Mouse (Mus musculus) right cerebral cortex, postnatal 10 days (tissue): ENCODE data around the gene Spef2.
"Not testable (repeated sequence)": the region's sequence is repeated elsewhere in the genome, so short reads cannot be mapped to it uniquely, and the experiment has no call there.

Source experiments
- DNase-seq, 2 experiments: peaks; one replicate each; pipeline ENCODE4 v3.0.0; 2021; ENCODE audit warnings: low spot score in 2 of 2

Gene Spef2

GRCm38 (mm10) chr15:9748359-9749102, at the start of gene Spef2:
TSS of gene Spef2 (minus strand) at chr15:9748868.
- DNase-seq, result peak; percentile 75 to 80

- no peak for DNase-seq
These were observed 45.5 kb upstream of the Spef2 start for GRCm38 (mm10) chr15:9794131-9794530.

DNA sequence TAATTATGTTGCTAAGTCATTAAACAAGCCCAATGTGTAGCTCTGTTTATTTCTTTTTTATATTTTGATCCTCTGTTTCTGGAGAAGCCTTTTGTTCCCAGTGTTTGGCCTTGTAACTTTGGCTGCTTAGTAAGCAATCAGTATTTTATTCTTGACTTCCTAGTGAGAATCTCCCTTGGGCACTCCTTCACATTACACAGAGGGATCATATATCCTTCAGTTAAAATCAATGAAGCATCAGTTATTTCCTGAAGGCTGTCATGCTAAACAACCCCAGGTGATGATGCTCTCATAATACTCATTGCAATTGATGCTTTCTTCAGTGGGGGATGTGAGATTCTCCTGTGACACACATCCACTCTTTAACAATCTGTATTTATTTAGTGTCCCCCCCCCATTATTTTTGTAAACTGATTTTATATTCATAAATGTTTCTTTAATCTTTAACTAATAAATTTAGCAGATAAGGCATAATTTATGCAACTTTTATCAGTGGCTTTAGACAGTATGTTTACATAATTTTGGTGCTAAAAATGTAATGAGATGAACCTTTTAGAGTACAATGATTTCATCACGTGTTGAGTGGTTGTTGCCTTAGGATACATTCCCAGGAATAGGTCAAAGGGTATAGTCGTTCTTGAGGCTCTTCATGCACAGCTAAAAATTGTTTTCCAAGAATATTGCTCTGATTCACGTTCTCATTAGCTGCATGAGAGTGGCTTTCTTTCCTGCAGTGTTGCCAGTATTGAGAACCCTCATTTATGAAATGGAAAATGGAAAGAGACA, 39.8 kb upstream of the Spef2 start:
- DNase-seq, result no peak

- DNase-seq, result not testable (repeated sequence)
These were observed 25.8 kb upstream of the Spef2 start for GRCm38 (mm10) chr15:9774222-9775142.

GRCm38 (mm10) chr15:9768184-9768918, 19.7 kb upstream of the Spef2 start:
- DNase-seq, result no peak

DNA sequence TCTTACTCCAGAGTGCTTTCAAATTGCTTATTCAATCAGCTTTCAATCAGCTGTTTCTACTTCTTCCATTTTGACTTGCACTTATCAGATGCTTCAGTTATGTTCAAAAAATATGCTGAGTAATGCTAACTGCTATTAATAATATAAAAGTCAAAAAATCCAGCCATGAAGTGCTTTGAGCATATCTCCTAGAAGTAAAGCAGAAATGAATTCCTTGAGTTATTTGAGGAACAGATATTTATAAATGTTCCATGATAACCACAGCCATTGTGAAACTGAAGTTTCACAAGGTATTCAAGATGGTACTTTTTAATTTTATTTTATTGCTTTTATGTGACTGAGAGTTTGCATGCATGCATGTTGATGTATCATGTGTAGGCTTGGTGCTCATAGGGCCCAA, 18.4 kb upstream of the Spef2 start:
- no peak for DNase-seq

DNA sequence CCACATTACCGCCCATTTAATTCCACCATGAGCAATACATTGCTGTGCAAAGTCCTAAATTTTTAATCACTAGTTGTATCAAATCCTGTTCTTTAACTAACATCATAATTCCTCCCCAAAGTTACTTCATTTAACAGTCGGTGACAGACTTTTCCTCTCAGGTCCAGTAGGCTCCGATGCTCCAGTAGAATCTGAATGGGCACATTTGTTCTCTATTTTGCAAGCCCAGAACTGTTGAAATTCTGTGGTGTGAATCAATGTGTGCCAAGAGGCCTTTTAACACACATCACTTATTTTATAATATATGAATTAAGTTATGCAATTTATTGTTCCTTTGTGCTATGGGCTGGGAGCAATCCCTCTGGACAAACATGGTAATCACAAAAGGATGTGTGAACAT, 2.3 kb upstream of the Spef2 start:
- no peak for DNase-seq

DNA sequence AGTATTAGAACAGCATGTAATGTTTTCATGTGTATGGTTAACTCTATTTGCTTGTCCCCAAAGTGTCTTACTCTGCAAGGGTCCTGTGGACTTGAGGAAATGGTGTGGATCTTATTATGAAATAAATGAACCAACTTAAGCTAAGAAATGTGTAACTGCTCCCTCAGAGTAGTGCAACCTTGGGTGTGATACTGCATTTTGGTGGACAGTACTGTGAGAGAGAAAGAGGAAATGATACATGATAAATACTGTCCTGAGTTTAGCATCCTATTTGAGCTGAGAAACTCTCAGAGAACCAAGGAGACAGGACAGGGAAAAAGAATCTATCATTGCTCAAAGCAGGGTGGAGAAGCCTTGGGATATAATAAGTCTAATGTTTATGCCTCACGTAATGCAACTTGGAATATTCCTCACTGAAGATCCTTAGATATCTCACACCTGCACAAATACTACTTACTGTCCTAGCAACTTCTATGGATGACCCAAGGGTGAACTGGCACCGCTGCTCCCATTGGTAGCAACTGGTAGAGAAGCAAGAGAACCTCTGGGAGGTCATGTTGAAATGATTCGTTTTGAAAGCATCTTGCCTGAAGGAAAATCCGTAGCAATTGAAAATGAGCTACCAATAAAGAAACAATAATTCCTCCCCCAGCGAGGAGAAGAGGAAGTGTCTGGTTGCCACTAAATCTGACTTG, 1.1 kb downstream of the Spef2 start:
- no peak for DNase-seq

DNA sequence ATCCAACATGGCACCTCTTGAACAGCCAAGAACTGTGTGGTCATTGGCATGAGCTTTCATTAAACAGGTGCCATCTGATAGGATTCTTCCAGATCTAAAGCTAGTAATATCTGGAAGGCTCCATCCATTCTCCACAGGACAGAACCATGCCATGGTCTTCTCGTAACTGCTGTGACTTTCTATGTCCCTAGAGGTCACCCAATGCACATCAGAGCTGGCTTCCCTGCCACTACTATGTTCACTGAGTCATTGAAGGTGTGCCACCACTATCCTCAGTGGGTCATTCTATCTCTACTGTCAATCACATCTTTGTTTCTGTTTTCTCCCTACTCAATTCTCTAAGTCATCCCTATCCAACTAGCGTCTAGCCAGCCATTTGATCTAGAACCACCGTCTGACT, 6.5 kb downstream of the Spef2 start:
- DNase-seq, result no peak

DNA sequence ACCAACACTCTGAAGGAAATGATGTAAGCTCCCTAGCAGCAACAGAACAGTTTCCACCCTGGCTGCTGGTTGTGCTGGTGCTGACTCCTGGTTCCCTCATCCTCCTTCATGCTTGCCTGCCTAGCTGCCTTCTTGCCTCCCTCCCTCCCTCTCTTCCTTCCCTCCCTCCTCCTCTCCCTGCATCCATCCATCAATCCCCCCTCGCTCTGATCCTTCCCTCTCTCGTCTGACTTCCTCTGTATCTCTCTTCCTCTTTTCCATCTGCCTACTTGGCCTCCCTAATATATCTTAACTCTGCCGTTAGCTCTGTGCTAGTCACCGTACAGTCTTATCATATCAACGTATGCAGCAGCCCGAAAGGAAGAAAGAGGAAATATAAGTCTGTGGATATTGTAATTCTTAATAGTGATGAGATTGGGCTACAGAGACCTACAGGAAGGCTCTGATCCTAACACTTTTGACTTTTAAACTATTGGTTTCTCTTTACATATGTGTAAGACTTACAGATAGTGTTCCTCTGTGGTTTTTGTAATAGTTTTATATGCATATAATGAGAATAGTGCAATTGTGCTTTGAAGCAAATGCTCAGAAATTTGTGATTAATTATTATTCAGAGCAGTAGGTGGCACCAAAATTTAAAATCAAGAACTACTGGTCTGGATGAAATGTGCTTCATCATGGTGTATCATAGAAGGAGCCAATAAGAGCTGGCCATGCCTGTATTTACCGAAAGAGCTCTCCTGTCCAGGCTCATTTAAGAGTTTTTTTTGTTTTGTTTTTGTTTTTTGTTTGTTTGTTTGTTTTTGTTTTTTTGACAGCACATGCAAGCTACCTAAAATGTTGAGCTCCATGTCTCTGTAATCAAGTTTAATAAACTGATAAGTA, 33.9 kb downstream of the Spef2 start:
- DNase-seq, result no peak

- peak in 1 of 2 experiments; percentile 24 for DNase-seq
These were observed 35.0 kb downstream of the Spef2 start for GRCm38 (mm10) chr15:9713707-9714106.

DNA sequence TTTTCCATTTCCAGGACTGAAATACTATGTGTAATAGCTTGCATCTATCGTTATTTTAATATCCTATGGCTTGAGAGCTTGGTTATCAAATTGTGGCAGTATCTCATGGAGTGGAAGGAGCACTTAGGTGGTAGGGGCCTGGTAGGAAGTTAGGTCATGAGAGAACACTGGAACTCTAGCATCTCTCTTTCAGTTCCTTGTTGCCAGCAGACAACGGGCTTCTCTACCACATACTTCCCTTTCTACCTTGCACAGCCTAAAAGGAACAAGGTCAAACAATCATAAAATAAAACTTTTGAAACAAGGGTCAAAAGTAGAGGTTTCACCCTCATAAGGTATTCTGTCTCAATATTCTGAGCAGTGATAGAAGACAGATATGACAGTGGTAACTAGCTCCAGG, 38.3 kb downstream of the Spef2 start:
- no peak for DNase-seq

- no peak for DNase-seq
These were observed 42.7 kb downstream of the Spef2 start for GRCm38 (mm10) chr15:9705830-9706450.

DNA sequence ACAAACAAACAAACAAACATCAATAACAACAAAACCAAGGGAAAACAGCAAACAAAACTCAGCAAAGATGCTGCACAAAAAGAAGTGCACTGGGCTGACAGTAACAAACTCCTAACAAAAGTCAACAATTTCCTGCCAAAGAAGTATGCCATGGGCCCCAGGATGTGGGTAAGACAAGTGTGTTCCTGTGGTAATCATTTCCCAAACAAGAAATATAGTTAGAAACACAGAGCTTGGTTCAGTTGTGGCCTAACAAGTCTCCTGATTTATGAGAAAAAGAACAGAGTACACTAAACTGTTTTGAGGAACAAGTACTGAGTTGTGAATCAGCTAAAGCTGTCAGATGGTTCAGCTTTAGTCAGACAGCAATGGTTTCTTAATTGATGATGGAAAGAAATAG, 46.8 kb downstream of the Spef2 start:
- DNase-seq, result no peak

GRCm38 (mm10) chr15:9691721-9692120, 56.9 kb downstream of the Spef2 start:
- DNase-seq, result no peak

- no peak for DNase-seq
These were observed 57.8 kb downstream of the Spef2 start for GRCm38 (mm10) chr15:9690845-9691244.

DNA sequence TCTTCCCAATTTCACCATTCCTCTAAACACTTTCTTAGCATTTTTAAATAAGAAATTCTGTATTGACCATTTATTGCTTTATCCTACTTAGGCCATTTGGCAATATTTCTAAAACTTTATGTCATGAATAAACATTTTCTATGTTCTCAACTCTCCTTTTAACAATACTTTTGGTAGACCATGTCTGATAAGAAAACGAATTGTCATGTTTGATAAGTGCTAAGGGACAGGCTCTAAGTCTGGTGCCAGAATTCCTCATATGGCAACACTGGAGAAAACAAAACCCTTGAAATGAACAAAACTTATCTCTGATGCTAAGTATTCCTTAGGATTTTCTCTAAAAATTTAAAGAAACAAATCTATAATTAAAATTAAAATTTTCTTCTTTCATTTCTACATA, 58.2 kb downstream of the Spef2 start:
- DNase-seq, result no peak

DNA sequence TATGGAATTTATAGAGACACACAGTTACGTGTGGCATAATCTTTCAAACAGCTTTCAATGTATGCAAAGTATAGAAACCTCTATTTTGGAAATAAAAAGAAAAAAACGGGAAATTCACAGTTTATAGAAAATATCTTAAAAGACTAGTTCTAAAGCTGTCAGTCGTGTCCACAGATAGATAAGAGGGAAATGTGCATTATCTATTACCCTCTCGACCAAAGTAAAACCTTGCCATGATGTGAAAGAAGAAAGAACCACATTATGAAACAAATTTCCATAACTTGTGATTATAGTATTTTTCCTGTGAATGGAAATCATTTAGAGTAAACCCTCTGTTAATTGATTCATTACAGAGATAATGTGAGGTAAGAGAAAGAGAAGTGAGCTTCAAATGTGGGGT, 65.2 kb downstream of the Spef2 start:
- DNase-seq, result no peak

DNA sequence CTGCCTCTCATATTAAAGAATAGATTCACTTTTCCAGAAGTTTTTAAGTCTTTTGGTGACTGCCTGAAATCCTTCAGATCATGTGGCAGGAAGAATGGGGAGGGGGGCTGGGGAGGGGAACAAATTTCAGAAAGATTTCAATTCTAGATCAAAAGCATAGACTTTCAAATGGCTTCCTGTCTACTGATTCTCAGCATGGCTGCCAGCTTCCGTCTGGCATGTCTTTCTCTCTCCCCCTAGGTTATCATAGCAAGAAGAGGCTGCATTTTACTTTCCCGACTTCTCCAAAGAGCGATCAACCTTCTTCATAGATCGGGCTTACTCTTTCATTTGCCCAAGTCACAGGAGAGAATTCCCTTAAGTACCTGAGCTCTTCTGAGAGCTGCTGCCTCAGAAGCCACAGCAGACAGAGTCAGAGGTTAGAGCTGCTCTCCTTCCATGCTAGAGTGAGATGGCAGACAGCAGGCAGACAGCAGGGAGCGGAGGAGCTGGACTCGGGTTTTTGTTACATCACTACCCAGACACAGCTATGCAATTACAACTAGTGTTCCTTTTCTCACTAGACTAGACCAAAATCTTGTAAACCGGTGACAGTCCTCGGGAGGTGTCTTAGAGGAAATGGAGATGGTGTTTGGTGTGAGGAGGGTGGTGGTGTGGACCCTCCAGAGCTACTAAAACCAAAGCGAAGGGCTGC, 71.2 kb downstream of the Spef2 start:
- no peak for DNase-seq
